Mouse (Mus musculus): ENCODE measurements around the gene Erp44. TPM values are rescaled to one million over a fixed set of nuclear protein-coding genes. Genes with fewer than 3 reads are reported as not detected.

Gene Erp44
- total and polyA plus RNA-seq, 3 experiments: 31.1 to 31.6 TPM; not detected in 1

- Histone ChIP-seq H3K27me3 (ENCODE audit: control insufficient read depth in 1 of 2, insufficient read depth in 2 of 2, low read length in 2 of 2) (no peaks in the 10 kb centered on the region), H3K9ac (ENCODE audit: control insufficient read depth, low read depth, low read length, poor library complexity, severe bottlenecking) (no peak overlapping the region), H3K79me2 (ENCODE audit: control insufficient read depth, insufficient read depth, low read length, poor library complexity) (no peaks in the 10 kb centered on the region), H3K4me3 (ENCODE audit: control insufficient read depth in 1 of 2, insufficient read depth in 1 of 2, low read depth in 2 of 2, low read length in 2 of 2) (no peak overlapping the region), H3K27ac (ENCODE audit: control insufficient read depth, low read depth, low read length) (no peak overlapping the region), H3K4me1 (ENCODE audit: control insufficient read depth in 1 of 2, insufficient read depth in 2 of 2, low read length in 2 of 2) (no peaks in the 10 kb centered on the region; a peak in 1 of 4 replicates), H3K36me3 (ENCODE audit: control insufficient read depth in 1 of 2, insufficient read depth in 2 of 2, low read length in 2 of 2) (peaks cover 0 to 2% of the 10 kb centered on the region in 2 experiments; a peak in 3 of 4 replicates), H3K9me3 (replicated peaks; ENCODE audit: insufficient read depth, low read length) (no peaks in the 10 kb centered on the region)
- DNase-seq (ENCODE audit: low read depth, low spot score): peak; percentile 31
- TF ChIP-seq CTCF (IDR thresholded peaks at IDR 0.05 in 2 of 3, conservative IDR thresholded peaks at IDR 0.05 in 1 of 3; ENCODE audit: control insufficient read depth in 1 of 3, insufficient read depth in 1 of 3, low read depth in 2 of 3, low read length in 3 of 3, poor library complexity in 1 of 3, severe bottlenecking in 1 of 3) (peak; percentile 19 to 59 (median 36); a peak in 5 of 6 replicates), TAL1 (IDR thresholded peaks at IDR 0.05; ENCODE audit: low read length) (no peak), MYC (IDR thresholded peaks at IDR 0.05; ENCODE audit: low read depth, low read length) (peak; percentile 72; the same call in 1 of the 2 replicates), SMC3 (IDR thresholded peaks at IDR 0.05; ENCODE audit: low read depth, low read length) (peak; percentile 63), GATA1 (IDR thresholded peaks at IDR 0.05; ENCODE audit: low read depth, low read length) (no peak), ZC3H11A (IDR thresholded peaks at IDR 0.05; ENCODE audit: low read depth, low read length) (peak; percentile 48), RAD21 (IDR thresholded peaks at IDR 0.05; ENCODE audit: low read depth, low read length) (peak; percentile 49), CHD1 (IDR thresholded peaks at IDR 0.05; ENCODE audit: low read depth, low read length) (no peak), TCF12 (IDR thresholded peaks at IDR 0.05; ENCODE audit: low read depth, low read length) (no peak), NRF1 (IDR thresholded peaks at IDR 0.05; ENCODE audit: insufficient read depth, low read depth, low read length, poor library complexity, severe bottlenecking) (no peak)
Observed at GRCm38 (mm10) chr4:48197925-48198324, 81.4 kb downstream of the Erp44 start.

GRCm38 (mm10) chr4:48182115-48182806, 97.1 kb downstream of the Erp44 start:
- H3K9ac ChIP-seq (ENCODE audit: control insufficient read depth, low read depth, low read length, poor library complexity, severe bottlenecking): no peak overlapping the region
- peak; percentile 72 for DNase-seq (ENCODE audit: low read depth, low spot score)
- H3K4me3 ChIP-seq (ENCODE audit: control insufficient read depth in 1 of 2, insufficient read depth in 1 of 2, low read depth in 2 of 2, low read length in 2 of 2): no peak overlapping the region
- H3K36me3 ChIP-seq (ENCODE audit: control insufficient read depth in 1 of 2, insufficient read depth in 2 of 2, low read length in 2 of 2): peaks cover 0 to 5% of the 10 kb centered on the region in 2 experiments; a peak in 3 of 4 replicates
- peaks cover 7 to 10% of the 10 kb centered on the region in 2 experiments for H3K4me1 ChIP-seq (ENCODE audit: control insufficient read depth in 1 of 2, insufficient read depth in 2 of 2, low read length in 2 of 2)
- H3K27ac ChIP-seq (ENCODE audit: control insufficient read depth, low read depth, low read length): peak overlapping the region; percentile 60
- no peaks in the 10 kb centered on the region for H3K27me3 ChIP-seq (ENCODE audit: control insufficient read depth in 1 of 2, insufficient read depth in 2 of 2, low read length in 2 of 2)
- H3K79me2 ChIP-seq (ENCODE audit: control insufficient read depth, insufficient read depth, low read length, poor library complexity): no peaks in the 10 kb centered on the region
- no peaks in the 10 kb centered on the region for H3K9me3 ChIP-seq (replicated peaks; ENCODE audit: insufficient read depth, low read length)
- TF ChIP-seq HCFC1 (IDR thresholded peaks at IDR 0.05; ENCODE audit: low read depth, low read length) (no peak), SMC3 (IDR thresholded peaks at IDR 0.05; ENCODE audit: low read depth, low read length) (0 out of 2 replicates have a peak, but pooled peaks have one; percentile 3), TCF12 (IDR thresholded peaks at IDR 0.05; ENCODE audit: low read depth, low read length) (peak; percentile 90), USF2 (IDR thresholded peaks at IDR 0.05; ENCODE audit: borderline replicate concordance in 1 of 2, insufficient read depth in 1 of 2, low read depth in 1 of 2, low read length in 2 of 2) (no peak), RAD21 (IDR thresholded peaks at IDR 0.05; ENCODE audit: low read depth, low read length) (no peak; the same call in none of the 2 replicates), TBP (IDR thresholded peaks at IDR 0.05; ENCODE audit: low read depth, low read length) (no peak), TAL1 (IDR thresholded peaks at IDR 0.05; ENCODE audit: low read length) (peak; percentile 86), ZNF384 (IDR thresholded peaks at IDR 0.05; ENCODE audit: low read depth, low read length) (peak; percentile 47; the same call in 1 of the 2 replicates), ETS1 (IDR thresholded peaks at IDR 0.05; ENCODE audit: low read depth, low read length) (peak; percentile 64), MEF2A (IDR thresholded peaks at IDR 0.05; ENCODE audit: extremely low read depth, insufficient replicate concordance, low read depth, low read length, poor library complexity, severe bottlenecking) (no peak), SIN3A (IDR thresholded peaks at IDR 0.05; ENCODE audit: low read length) (no peak), RCOR1 (IDR thresholded peaks at IDR 0.05; ENCODE audit: low read depth, low read length) (peak; percentile 71; the same call in 1 of the 2 replicates), POLR2A (IDR thresholded peaks at IDR 0.05; ENCODE audit: control insufficient read depth in 1 of 2, insufficient read depth in 1 of 2, low read depth in 1 of 2, low read length in 2 of 2, poor library complexity in 1 of 2) (no peak), MAX (IDR thresholded peaks at IDR 0.05; ENCODE audit: low read length) (no peak), E2F4 (IDR thresholded peaks at IDR 0.05; ENCODE audit: borderline replicate concordance, low read depth, low read length) (no peak), ZKSCAN1 (IDR thresholded peaks at IDR 0.05; ENCODE audit: low read depth, low read length) (0 out of 2 replicates have a peak, but pooled peaks have one; percentile 45), UBTF (IDR thresholded peaks at IDR 0.05; ENCODE audit: borderline replicate concordance, insufficient read depth, low read depth, low read length) (no peak), EP300 (IDR thresholded peaks at IDR 0.05; ENCODE audit: low read depth in 1 of 2, low read length in 2 of 2) (peak; percentile 85 to 89), KAT2A (conservative IDR thresholded peaks at IDR 0.05; ENCODE audit: low read depth, low read length) (no peak), MAFK (IDR thresholded peaks at IDR 0.05; ENCODE audit: borderline replicate concordance, low read depth, low read length) (no peak), BHLHE40 (IDR thresholded peaks at IDR 0.05; ENCODE audit: borderline replicate concordance, low read depth, low read length) (no peak), POLR2AphosphoS5 (IDR thresholded peaks at IDR 0.05; ENCODE audit: borderline replicate concordance, low read depth, low read length) (no peak), POLR2AphosphoS2 (IDR thresholded peaks at IDR 0.05; ENCODE audit: low read length) (no peak)

Data from MEL (cell line).